Mouse (Mus musculus): Measurements from ENCODE around the gene Ndel1.
A peak's percentile ranks its signal among the peaks of the same experiment; 100 is the strongest.

GRCm38 (mm10) chr11:68902047-68902364, 30.3 kb upstream of the Ndel1 start:
- no peak for TF ChIP-seq POLR2A (IDR thresholded peaks at IDR 0.05; ENCODE audit: low read depth, low read length)
- no peak for TF ChIP-seq TBP (conservative IDR thresholded peaks at IDR 0.05; ENCODE audit: low read depth, low read length)
- TF ChIP-seq USF1 (IDR thresholded peaks at IDR 0.05; ENCODE audit: low read depth, low read length) = no peak
- TF ChIP-seq GABPA (IDR thresholded peaks at IDR 0.05; ENCODE audit: insufficient replicate concordance, low read depth, low read length) = no peak
- TF ChIP-seq MAX (IDR thresholded peaks at IDR 0.05; ENCODE audit: low read length) = no peak
- peak; percentile 71 for TF ChIP-seq POLR2AphosphoS2 (IDR thresholded peaks at IDR 0.05; ENCODE audit: low read depth, low read length)
- TF ChIP-seq ETS1 (conservative IDR thresholded peaks at IDR 0.05; ENCODE audit: low read depth, low read length) = no peak
